Mouse (Mus musculus) limb, embryonic 15.5 days (tissue): ENCODE results near the gene Cdh18. TPM values are rescaled to one million over a fixed set of nuclear protein-coding genes. Genes with fewer than 3 reads are reported as not detected.
"Not testable (repeated sequence)": the region's sequence is repeated elsewhere in the genome, so short reads cannot be mapped to it uniquely, and the experiment has no call there.

ENCODE experiments used
- ATAC-seq: fragments of 200-750 bp; cut with Nextera tagmentation; 2 replicates; pipeline ENCODE4 v1.8.0; 2017; ENCODE audit warnings: low read depth, moderate TSS enrichment; ENCODE audit not compliant: insufficient number of reproducible peaks, low FRiP score, low TSS enrichment
- H3K27ac ChIP-seq: fragments of 300-500 bp; sonication (generic); 2 replicates; pipeline ENCODE4 v1.5.1; 2015; ENCODE audit warnings: moderate library complexity, mild to moderate bottlenecking, inconsistent platforms
- H3K27me3 ChIP-seq: fragments of 300-500 bp; sonication (generic); 2 replicates; pipeline ENCODE4 v1.6.1; 2015; ENCODE audit warnings: inconsistent platforms
- H3K36me3 ChIP-seq: fragments of 300-500 bp; sonication (generic); 2 replicates; pipeline ENCODE4 v1.6.1; 2015; ENCODE audit warnings: inconsistent platforms
- H3K4me1 ChIP-seq: fragments of 300-500 bp; sonication (generic); 2 replicates; pipeline ENCODE4 v1.6.1; 2015; ENCODE audit warnings: inconsistent platforms
- H3K4me2 ChIP-seq: fragments of 300-500 bp; sonication (generic); 2 replicates; pipeline ENCODE4 v1.6.1; 2015; ENCODE audit warnings: mild to moderate bottlenecking, inconsistent platforms
- H3K4me3 ChIP-seq: fragments of 300-500 bp; sonication (generic); 2 replicates; pipeline ENCODE4 v1.5.1; 2015; ENCODE audit warnings: mild to moderate bottlenecking, inconsistent platforms
- H3K9ac ChIP-seq: fragments of 300-500 bp; sonication (generic); 2 replicates; pipeline ENCODE4 v1.6.1; 2015; ENCODE audit warnings: inconsistent platforms
- H3K9me3 ChIP-seq: fragments of 300-500 bp; sonication (generic); 2 replicates; pipeline ENCODE4 v1.6.1; 2016; ENCODE audit warnings: inconsistent platforms
- WGBS: fragments of 180-500 bp; shearing (Covaris S2); methylation state at CpG from one replicate; pipeline ENCODE4 v1.1.7; 2015; 5-methylcytosine and 5-hydroxymethylcytosine counted together
- polyA plus RNA-seq: library from polyadenylated mRNA; unstranded; fragments of >200 nt; fragmentation: Nextera tagmentation; extraction: Ambion mirVana; gene quantifications from 2 replicates; pipeline ENCODE4 v1.2.1, GENCODE M21; 2015

Gene Cdh18
- polyA plus RNA-seq, 1 experiment from 2014 or later, result 0.90 TPM

- no peak for ATAC-seq
- H3K27ac ChIP-seq, result no peak overlapping the region
- no peaks in the 10 kb centered on the region for H3K9me3 ChIP-seq
- no peaks in the 10 kb centered on the region for H3K27me3 ChIP-seq
- 82% methylated on average over 5 of the region's 5 CpGs for WGBS
- no peak overlapping the region for H3K4me2 ChIP-seq
- H3K9ac ChIP-seq, result no peak overlapping the region
- H3K36me3 ChIP-seq, result no peaks in the 10 kb centered on the region
- H3K4me3 ChIP-seq, result no peak overlapping the region
- H3K4me1 ChIP-seq, result no peaks in the 10 kb centered on the region
These were observed 547.8 kb downstream of the Cdh18 start for GRCm38 (mm10) chr15:23096601-23097000.

GRCm38 (mm10) chr15:23104668-23105380, 556.0 kb downstream of the Cdh18 start:
- WGBS, result 31% methylated on average over 5 of the region's 5 CpGs
- ATAC-seq, result no peak
- no peaks in the 10 kb centered on the region for H3K27me3 ChIP-seq
- no peaks in the 10 kb centered on the region for H3K9me3 ChIP-seq
- no peak overlapping the region for H3K9ac ChIP-seq
- no peak overlapping the region for H3K4me2 ChIP-seq
- H3K4me3 ChIP-seq, result no peak overlapping the region
- H3K4me1 ChIP-seq, result no peaks in the 10 kb centered on the region
- no peaks in the 10 kb centered on the region for H3K36me3 ChIP-seq
- H3K27ac ChIP-seq, result no peak overlapping the region

- Histone ChIP-seq H3K27me3 (no peaks in the 10 kb centered on the region), H3K4me3 (no peak overlapping the region)
These were observed 586.3 kb downstream of the Cdh18 start for GRCm38 (mm10) chr15:23134950-23135715.

GRCm38 (mm10) chr15:23136971-23137370, 588.1 kb downstream of the Cdh18 start:
- no peak overlapping the region for H3K4me3 ChIP-seq
- WGBS, result 68% methylated on average over 3 of the region's 3 CpGs
- H3K27me3 ChIP-seq, result no peaks in the 10 kb centered on the region
- H3K36me3 ChIP-seq, result no peaks in the 10 kb centered on the region
- ATAC-seq, result no peak
- H3K27ac ChIP-seq, result no peak overlapping the region
- H3K4me1 ChIP-seq, result no peaks in the 10 kb centered on the region
- no peaks in the 10 kb centered on the region for H3K9me3 ChIP-seq
- no peak overlapping the region for H3K4me2 ChIP-seq
- H3K9ac ChIP-seq, result no peak overlapping the region

More at GRCm38 (mm10) chr15:23134950-23135715, 586.3 kb downstream of the Cdh18 start:
- no peak overlapping the region for H3K4me2 ChIP-seq
- ATAC-seq, result no peak
- H3K9ac ChIP-seq, result no peak overlapping the region
- H3K27ac ChIP-seq, result no peak overlapping the region
- WGBS, result 70% methylated on average over 6 of the region's 6 CpGs
- H3K4me1 ChIP-seq, result no peaks in the 10 kb centered on the region
- H3K9me3 ChIP-seq, result no peaks in the 10 kb centered on the region
- H3K36me3 ChIP-seq, result no peaks in the 10 kb centered on the region

GRCm38 (mm10) chr15:23142907-23143306, 594.1 kb downstream of the Cdh18 start:
- H3K9ac ChIP-seq, H3K4me1 ChIP-seq, H3K27ac ChIP-seq, ATAC-seq, H3K4me2 ChIP-seq, H3K9me3 ChIP-seq, H3K36me3 ChIP-seq, H3K4me3 ChIP-seq, H3K27me3 ChIP-seq: not testable (repeated sequence)
- WGBS, result 50% methylated on average over 1 of the region's 1 CpGs

DNA sequence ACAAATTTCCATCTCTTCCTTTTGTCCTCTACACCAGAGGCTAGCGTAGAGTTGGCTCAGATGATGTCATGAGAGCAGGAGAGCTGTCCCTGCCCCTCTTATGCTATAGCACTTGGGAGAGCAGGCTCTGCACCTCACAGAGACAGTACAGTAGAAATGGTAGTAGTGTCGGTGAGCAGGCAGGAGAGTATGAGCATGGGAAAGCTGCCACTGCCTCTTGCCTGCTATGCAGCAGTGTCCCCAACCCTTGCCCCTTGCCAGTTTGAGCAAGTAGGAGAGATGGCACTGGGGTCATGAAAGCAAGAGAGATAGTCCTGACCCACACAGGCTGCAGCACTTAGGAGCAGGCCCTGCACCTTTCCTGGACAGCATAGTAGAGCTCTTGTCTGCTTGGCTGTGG, 607.1 kb downstream of the Cdh18 start:
- H3K4me1 ChIP-seq, result no peaks in the 10 kb centered on the region
- H3K36me3 ChIP-seq, result no peaks in the 10 kb centered on the region
- no peak for ATAC-seq
- H3K4me2 ChIP-seq, result no peak overlapping the region
- H3K9me3 ChIP-seq, result no peaks in the 10 kb centered on the region
- H3K27me3 ChIP-seq, result no peaks in the 10 kb centered on the region
- H3K9ac ChIP-seq, result no peak overlapping the region
- H3K4me3 ChIP-seq, result no peak overlapping the region
- no peak overlapping the region for H3K27ac ChIP-seq
- WGBS, result 89% methylated on average over 2 of the region's 2 CpGs

- 84% methylated on average over 4 of the region's 4 CpGs for WGBS
- Histone ChIP-seq H3K9ac (no peak overlapping the region), H3K4me2 (no peak overlapping the region), H3K27ac (no peak overlapping the region), H3K9me3 (no peaks in the 10 kb centered on the region), H3K4me3 (no peak overlapping the region), H3K36me3 (no peaks in the 10 kb centered on the region), H3K27me3 (no peaks in the 10 kb centered on the region), H3K4me1 (no peaks in the 10 kb centered on the region)
- ATAC-seq, result no peak
These were observed 616.0 kb downstream of the Cdh18 start for GRCm38 (mm10) chr15:23164869-23165268.

DNA sequence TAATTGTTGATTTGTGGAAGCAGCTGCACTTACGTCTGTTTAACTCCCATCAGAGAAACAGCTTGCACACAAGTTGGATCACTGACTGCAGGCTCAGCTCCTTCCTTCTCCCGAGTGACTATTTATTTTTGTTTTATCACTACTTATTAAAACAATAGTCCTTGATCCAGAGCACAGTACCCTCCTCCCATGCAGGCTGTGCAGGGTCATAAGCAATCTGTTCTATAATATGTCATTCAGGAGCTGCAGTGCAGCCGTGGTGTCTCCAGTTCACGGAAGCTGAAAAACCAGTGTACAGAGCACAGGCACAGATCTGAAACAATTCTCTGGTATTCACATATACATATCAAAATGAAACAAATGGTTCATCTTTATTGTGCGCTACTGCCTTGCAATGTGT, 625.8 kb downstream of the Cdh18 start:
- Histone ChIP-seq H3K27ac (no peak overlapping the region), H3K36me3 (no peaks in the 10 kb centered on the region), H3K9ac (no peak overlapping the region), H3K27me3 (no peaks in the 10 kb centered on the region), H3K9me3 (no peaks in the 10 kb centered on the region), H3K4me3 (no peak overlapping the region), H3K4me2 (no peak overlapping the region), H3K4me1 (no peaks in the 10 kb centered on the region)
- ATAC-seq, result no peak
- WGBS, result 67% methylated on average over 5 of the region's 5 CpGs

GRCm38 (mm10) chr15:23212068-23212467, 663.2 kb downstream of the Cdh18 start:
- Histone ChIP-seq H3K27me3 (no peaks in the 10 kb centered on the region), H3K4me2 (no peak overlapping the region), H3K9ac (no peak overlapping the region), H3K36me3 (no peaks in the 10 kb centered on the region), H3K27ac (no peak overlapping the region), H3K4me1 (no peaks in the 10 kb centered on the region), H3K9me3 (no peaks in the 10 kb centered on the region), H3K4me3 (no peak overlapping the region)
- ATAC-seq, result no peak
- WGBS, result 85% methylated on average over 3 of the region's 3 CpGs

GRCm38 (mm10) chr15:23230616-23231015, 681.8 kb downstream of the Cdh18 start:
- Histone ChIP-seq H3K4me2 (no peak overlapping the region), H3K4me1 (no peaks in the 10 kb centered on the region), H3K9me3 (no peaks in the 10 kb centered on the region), H3K4me3 (no peak overlapping the region), H3K9ac (no peak overlapping the region), H3K27ac (no peak overlapping the region), H3K27me3 (no peaks in the 10 kb centered on the region), H3K36me3 (no peaks in the 10 kb centered on the region)
- 60% methylated on average over 2 of the region's 2 CpGs for WGBS
- no peak for ATAC-seq

DNA sequence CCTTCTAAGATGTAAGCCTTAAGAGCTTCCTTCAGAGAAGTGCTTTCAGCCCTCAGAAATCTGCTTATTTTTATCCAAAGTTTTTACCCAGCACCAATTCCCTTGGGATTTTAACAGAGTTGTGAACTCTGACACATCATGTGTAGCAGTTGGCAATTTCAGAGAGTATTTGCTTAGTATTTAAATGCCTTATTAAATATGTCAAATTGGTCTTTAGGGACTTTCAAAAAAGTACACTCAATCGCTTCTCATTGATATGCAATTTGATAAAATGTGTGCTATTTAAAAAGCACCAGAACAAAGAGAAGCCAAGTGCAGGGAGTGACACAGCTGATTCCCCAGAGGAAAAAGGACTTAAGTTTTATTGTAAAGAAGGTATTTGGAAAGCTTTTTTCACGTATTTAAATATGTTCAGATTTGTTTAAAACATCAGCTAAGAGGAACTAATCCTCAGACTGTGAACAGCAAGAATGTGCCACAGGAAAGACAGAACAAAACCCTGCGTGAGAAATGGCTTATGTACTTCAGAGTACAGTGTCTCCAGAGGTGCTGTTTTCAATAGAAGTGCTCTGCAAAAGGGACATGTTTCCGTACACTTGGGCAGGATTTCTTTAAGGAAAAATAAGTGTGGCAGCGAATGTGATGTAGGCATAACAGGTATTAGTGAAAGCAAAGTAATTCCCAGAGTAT, 709.1 kb downstream of the Cdh18 start:
- no peak for ATAC-seq
- WGBS, result 55% methylated on average over 5 of the region's 5 CpGs
- Histone ChIP-seq H3K27me3 (no peaks in the 10 kb centered on the region), H3K9ac (no peak overlapping the region), H3K9me3 (no peaks in the 10 kb centered on the region), H3K36me3 (no peaks in the 10 kb centered on the region), H3K4me2 (no peak overlapping the region), H3K27ac (no peak overlapping the region), H3K4me1 (no peaks in the 10 kb centered on the region), H3K4me3 (no peak overlapping the region)

DNA sequence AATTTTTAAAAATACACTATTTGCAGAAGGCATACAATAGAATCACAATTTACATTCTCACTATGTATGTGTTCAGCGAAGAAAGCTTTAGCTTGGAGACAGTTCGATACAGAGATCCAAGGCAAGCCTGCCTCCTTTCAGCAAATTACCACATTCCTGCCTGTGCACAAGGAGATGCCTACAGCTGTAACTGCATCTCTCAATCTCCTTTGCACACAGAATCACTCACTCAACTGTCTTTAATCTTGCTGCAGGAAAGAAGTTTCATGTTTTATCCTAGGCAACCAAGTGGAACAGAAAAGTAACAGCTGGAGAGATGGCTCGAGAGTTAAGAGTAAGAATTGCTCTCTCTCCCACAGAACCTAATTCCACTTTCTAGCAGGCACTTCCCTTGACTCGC, 729.6 kb downstream of the Cdh18 start:
- no peak for ATAC-seq

More for the DNA sequence above, 729.6 kb downstream of the Cdh18 start:
- H3K4me1 ChIP-seq, result no peaks in the 10 kb centered on the region
- H3K27ac ChIP-seq, result no peak overlapping the region
- no peak overlapping the region for H3K4me2 ChIP-seq
- no peaks in the 10 kb centered on the region for H3K27me3 ChIP-seq
- no peaks in the 10 kb centered on the region for H3K9me3 ChIP-seq
- H3K36me3 ChIP-seq, result no peaks in the 10 kb centered on the region
- no peak overlapping the region for H3K9ac ChIP-seq
- 74% methylated on average over 4 of the region's 4 CpGs for WGBS
- H3K4me3 ChIP-seq, result no peak overlapping the region
